Mouse (Mus musculus): Measurements from ENCODE around the gene Smim20. TPM values are rescaled to one million over a fixed set of nuclear protein-coding genes. Genes with fewer than 3 reads are reported as not detected.

Gene Smim20
- total and polyA plus RNA-seq, 3 experiments = 33.1 to 50.8 (median 36.0) TPM

DNA sequence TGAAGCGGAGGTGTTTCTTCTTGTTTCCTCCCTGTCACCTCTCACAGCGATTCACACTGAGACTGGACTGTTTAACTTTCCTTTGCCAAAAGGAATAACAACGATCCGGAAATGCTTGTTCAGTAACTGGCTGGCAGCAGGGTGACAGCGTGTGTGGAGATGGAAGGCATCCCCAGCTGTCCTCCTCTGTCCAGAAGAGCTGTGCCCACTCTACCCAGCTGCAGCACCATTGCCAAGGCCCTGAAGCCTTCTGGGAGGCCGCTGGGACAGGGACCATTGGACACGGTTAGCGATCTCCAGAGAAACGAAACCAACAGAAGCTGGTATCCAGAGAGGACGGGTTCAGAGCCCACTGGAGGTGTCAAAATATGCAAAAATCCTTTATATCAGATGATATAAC, 22.9 kb upstream of the Smim20 start:
- H3K4me1 ChIP-seq (ENCODE audit: insufficient read depth, low read depth, low read length) = no peaks in the 10 kb centered on the region
- DNase-seq (ENCODE audit: low spot score) = no peak
- no peaks in the 10 kb centered on the region for H3K9me3 ChIP-seq (replicated peaks)
- H3K4me3 ChIP-seq (ENCODE audit: low read depth, low read length) = no peak overlapping the region
- ATAC-seq (ENCODE audit: extremely low read depth, insufficient number of reproducible peaks, low FRiP score, poor library complexity, severe bottlenecking) = no peak
- H3K27me3 ChIP-seq (ENCODE audit: insufficient read depth, low read length) = peaks cover 6% of the 10 kb centered on the region; the same call in 1 of the 2 replicates
- TF ChIP-seq POLR2AphosphoS5 (IDR thresholded peaks at IDR 0.05; ENCODE audit: insufficient replicate concordance, low read depth, low read length) = no peak
- no peak for TF ChIP-seq CTCF (IDR thresholded peaks at IDR 0.05; ENCODE audit: low read depth, low read length)
- TF ChIP-seq GATA2 (IDR thresholded peaks at IDR 0.05; ENCODE audit: borderline replicate concordance, low read depth, low read length) = no peak
- no peak for TF ChIP-seq GATA1 (IDR thresholded peaks at IDR 0.05; ENCODE audit: borderline replicate concordance, low read length)
- no peak for TF ChIP-seq TAL1 (conservative IDR thresholded peaks at IDR 0.05; ENCODE audit: low read depth, low read length)
- H3K36me3 ChIP-seq (replicated peaks) = no peaks in the 10 kb centered on the region

DNA sequence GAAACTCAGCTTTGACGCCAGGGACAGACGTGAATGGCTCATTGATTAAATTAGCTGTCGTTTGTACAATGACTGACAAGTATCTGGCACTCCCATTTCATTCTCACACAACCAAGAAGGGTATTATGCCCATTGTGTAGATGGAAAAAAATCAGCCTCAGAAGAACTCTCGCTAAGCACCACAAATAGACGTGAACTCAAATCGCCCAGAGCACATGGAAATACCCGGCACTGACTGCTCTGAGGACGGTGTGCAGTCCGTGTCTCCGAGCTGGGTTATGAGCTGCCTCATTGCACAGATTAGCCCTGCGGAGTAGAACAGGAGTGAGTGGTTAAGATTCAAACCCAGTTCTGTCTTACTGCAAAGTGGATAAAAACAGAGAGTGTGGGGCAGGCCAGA, 18.4 kb upstream of the Smim20 start:
- Histone ChIP-seq H3K27me3 (ENCODE audit: insufficient read depth, low read length) (peaks cover 6% of the 10 kb centered on the region; the same call in 1 of the 2 replicates), H3K4me3 (ENCODE audit: low read depth, low read length) (no peak overlapping the region), H3K9me3 (replicated peaks) (no peaks in the 10 kb centered on the region), H3K4me1 (ENCODE audit: insufficient read depth, low read depth, low read length) (no peaks in the 10 kb centered on the region), H3K36me3 (replicated peaks) (no peaks in the 10 kb centered on the region)
- no peak for DNase-seq (ENCODE audit: low spot score)
- no peak for ATAC-seq (ENCODE audit: extremely low read depth, insufficient number of reproducible peaks, low FRiP score, poor library complexity, severe bottlenecking)
- TF ChIP-seq CTCF (IDR thresholded peaks at IDR 0.05; ENCODE audit: low read depth, low read length) (no peak), GATA1 (IDR thresholded peaks at IDR 0.05; ENCODE audit: borderline replicate concordance, low read length) (no peak), TAL1 (conservative IDR thresholded peaks at IDR 0.05; ENCODE audit: low read depth, low read length) (no peak), GATA2 (IDR thresholded peaks at IDR 0.05; ENCODE audit: borderline replicate concordance, low read depth, low read length) (no peak), POLR2AphosphoS5 (IDR thresholded peaks at IDR 0.05; ENCODE audit: insufficient replicate concordance, low read depth, low read length) (no peak)

DNA sequence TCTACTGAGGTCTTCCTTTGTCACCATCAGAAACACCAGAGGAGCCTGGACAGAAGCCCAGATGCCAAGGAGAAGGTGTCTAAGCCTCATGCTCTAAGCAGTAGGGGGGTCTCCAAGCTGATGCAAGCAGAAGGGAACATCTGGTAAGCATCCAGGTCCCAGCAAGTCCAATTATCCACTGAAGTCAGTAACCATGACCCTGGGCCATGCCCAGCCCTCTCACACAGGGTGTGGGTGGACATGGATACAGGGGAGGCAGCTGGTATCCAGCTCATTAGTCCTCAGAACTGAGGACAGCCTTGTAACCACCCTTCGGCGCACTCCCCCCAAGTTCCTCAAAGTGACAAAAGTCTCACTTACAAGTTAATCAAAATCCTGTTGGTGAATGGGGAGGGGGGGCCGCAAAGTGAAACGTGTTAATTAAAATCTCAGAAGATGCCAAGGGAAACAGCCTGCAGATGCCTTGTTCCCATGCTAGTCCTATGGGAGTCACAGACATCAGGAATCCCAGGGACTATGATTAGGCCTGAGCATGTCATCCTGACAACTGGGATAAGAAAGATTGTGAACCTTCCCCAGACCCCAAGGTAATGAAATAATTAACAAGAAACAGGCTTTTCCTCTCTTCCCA, 17.3 kb upstream of the Smim20 start:
- TF ChIP-seq TAL1 (conservative IDR thresholded peaks at IDR 0.05; ENCODE audit: low read depth, low read length) (no peak), POLR2AphosphoS5 (IDR thresholded peaks at IDR 0.05; ENCODE audit: insufficient replicate concordance, low read depth, low read length) (no peak), CTCF (IDR thresholded peaks at IDR 0.05; ENCODE audit: low read depth, low read length) (no peak), GATA2 (IDR thresholded peaks at IDR 0.05; ENCODE audit: borderline replicate concordance, low read depth, low read length) (no peak), GATA1 (IDR thresholded peaks at IDR 0.05; ENCODE audit: borderline replicate concordance, low read length) (no peak)
- Histone ChIP-seq H3K4me3 (ENCODE audit: low read depth, low read length) (no peak overlapping the region), H3K9me3 (replicated peaks) (no peaks in the 10 kb centered on the region), H3K4me1 (ENCODE audit: insufficient read depth, low read depth, low read length) (no peaks in the 10 kb centered on the region), H3K36me3 (replicated peaks) (no peaks in the 10 kb centered on the region), H3K27me3 (ENCODE audit: insufficient read depth, low read length) (peaks cover 5% of the 10 kb centered on the region; the same call in 1 of the 2 replicates)
- no peak for ATAC-seq (ENCODE audit: extremely low read depth, insufficient number of reproducible peaks, low FRiP score, poor library complexity, severe bottlenecking)
- DNase-seq (ENCODE audit: low spot score) = no peak

DNA sequence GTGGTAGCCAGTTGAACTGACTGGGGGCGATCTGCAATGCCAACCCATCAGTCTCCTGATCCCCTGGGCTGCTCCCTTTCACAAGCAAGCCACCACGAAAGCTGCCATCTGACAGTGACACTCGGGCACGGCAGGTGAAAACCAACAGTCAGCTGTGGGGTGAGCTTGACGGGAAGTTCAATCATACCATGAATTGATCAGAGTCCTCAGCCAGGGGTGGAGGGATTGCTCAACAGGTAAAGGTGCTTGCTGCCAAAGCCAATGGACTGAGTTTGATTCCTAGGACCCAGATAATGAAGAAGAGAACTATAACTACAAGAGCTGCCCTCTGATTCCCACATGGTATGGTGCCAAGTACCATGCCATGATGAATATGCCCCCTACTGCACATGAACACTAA, 12.7 kb upstream of the Smim20 start:
- H3K27me3 ChIP-seq (ENCODE audit: insufficient read depth, low read length) = peaks cover 6% of the 10 kb centered on the region
- ATAC-seq (ENCODE audit: extremely low read depth, insufficient number of reproducible peaks, low FRiP score, poor library complexity, severe bottlenecking) = no peak
- TF ChIP-seq GATA1 (IDR thresholded peaks at IDR 0.05; ENCODE audit: borderline replicate concordance, low read length) (no peak), CTCF (IDR thresholded peaks at IDR 0.05; ENCODE audit: low read depth, low read length) (no peak), GATA2 (IDR thresholded peaks at IDR 0.05; ENCODE audit: borderline replicate concordance, low read depth, low read length) (no peak), TAL1 (conservative IDR thresholded peaks at IDR 0.05; ENCODE audit: low read depth, low read length) (no peak), POLR2AphosphoS5 (IDR thresholded peaks at IDR 0.05; ENCODE audit: insufficient replicate concordance, low read depth, low read length) (no peak)
- no peak overlapping the region for H3K4me3 ChIP-seq (ENCODE audit: low read depth, low read length)
- no peaks in the 10 kb centered on the region for H3K4me1 ChIP-seq (ENCODE audit: insufficient read depth, low read depth, low read length)
- DNase-seq (ENCODE audit: low spot score) = no peak
- no peaks in the 10 kb centered on the region for H3K36me3 ChIP-seq (replicated peaks)
- H3K9me3 ChIP-seq (replicated peaks) = no peaks in the 10 kb centered on the region

DNA sequence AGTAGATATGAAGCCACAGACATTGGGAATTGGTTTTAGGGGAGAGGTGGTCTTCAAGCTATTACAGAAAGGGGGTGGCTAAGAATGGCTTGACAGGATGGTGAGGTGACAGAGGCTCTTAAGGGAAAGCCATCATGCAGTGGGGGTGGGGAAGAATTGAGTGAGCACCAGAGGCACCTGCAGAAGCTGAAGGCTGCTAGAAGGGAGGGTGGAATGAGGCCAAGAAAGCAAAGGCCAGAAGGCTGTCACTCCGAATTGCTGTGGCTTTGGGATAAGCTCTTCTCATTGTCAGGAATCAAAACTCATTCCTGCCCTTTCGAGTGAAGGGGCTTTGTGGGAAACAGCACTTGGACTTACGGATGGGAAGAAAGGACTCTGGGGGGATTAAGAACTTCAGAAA, 12.1 kb upstream of the Smim20 start:
- Histone ChIP-seq H3K27me3 (ENCODE audit: insufficient read depth, low read length) (peaks cover 6% of the 10 kb centered on the region), H3K4me3 (ENCODE audit: low read depth, low read length) (no peak overlapping the region), H3K9me3 (replicated peaks) (no peaks in the 10 kb centered on the region), H3K36me3 (replicated peaks) (no peaks in the 10 kb centered on the region), H3K4me1 (ENCODE audit: insufficient read depth, low read depth, low read length) (no peaks in the 10 kb centered on the region)
- no peak for TF ChIP-seq GATA1 (IDR thresholded peaks at IDR 0.05; ENCODE audit: borderline replicate concordance, low read length)
- no peak for TF ChIP-seq TAL1 (conservative IDR thresholded peaks at IDR 0.05; ENCODE audit: low read depth, low read length)
- no peak for TF ChIP-seq CTCF (IDR thresholded peaks at IDR 0.05; ENCODE audit: low read depth, low read length)
- no peak for TF ChIP-seq GATA2 (IDR thresholded peaks at IDR 0.05; ENCODE audit: borderline replicate concordance, low read depth, low read length)
- no peak for TF ChIP-seq POLR2AphosphoS5 (IDR thresholded peaks at IDR 0.05; ENCODE audit: insufficient replicate concordance, low read depth, low read length)
- ATAC-seq (ENCODE audit: extremely low read depth, insufficient number of reproducible peaks, low FRiP score, poor library complexity, severe bottlenecking) = no peak
- no peak for DNase-seq (ENCODE audit: low spot score)

DNA sequence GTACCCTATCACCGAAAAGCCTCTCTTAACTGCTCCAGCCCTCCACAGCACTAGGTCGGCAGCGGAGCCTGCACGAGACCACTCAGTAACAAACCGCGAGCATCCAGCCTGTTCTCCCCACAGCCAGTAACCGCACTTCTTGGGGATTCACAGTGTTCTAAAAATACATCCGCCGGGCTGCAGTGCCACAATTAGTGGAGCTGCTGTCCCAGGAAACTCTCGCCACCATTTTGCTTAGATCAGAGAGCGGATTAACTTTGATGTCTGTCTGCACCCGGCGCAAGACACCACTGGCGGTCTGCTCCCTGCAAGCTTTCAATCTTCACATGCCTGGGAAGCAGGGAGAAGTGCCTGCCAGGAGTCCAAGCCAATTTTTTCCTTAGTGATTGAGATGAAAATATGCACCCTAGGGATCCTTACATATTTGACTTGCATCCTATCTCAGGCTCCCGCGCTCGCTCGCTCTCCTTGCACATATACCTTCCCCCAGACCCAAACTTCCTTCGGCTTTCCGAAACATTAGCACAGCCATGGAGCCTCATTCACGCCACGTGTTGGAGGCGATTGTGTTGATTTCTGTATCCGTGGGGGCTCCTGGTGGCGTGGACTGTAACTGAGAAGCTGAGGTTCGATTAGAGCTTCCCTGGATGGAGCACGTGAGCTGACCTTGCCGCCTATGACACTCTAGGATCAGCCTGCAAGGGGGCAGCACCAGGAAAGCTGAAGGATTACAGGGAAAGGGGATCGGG, 8.7 kb upstream of the Smim20 start:
- TF ChIP-seq GATA2 (IDR thresholded peaks at IDR 0.05; ENCODE audit: borderline replicate concordance, low read depth, low read length) (no peak), CTCF (IDR thresholded peaks at IDR 0.05; ENCODE audit: low read depth, low read length) (no peak), TAL1 (conservative IDR thresholded peaks at IDR 0.05; ENCODE audit: low read depth, low read length) (no peak), POLR2AphosphoS5 (IDR thresholded peaks at IDR 0.05; ENCODE audit: insufficient replicate concordance, low read depth, low read length) (no peak), GATA1 (IDR thresholded peaks at IDR 0.05; ENCODE audit: borderline replicate concordance, low read length) (no peak)
- peaks cover 6% of the 10 kb centered on the region for H3K27me3 ChIP-seq (ENCODE audit: insufficient read depth, low read length)
- no peak overlapping the region for H3K4me3 ChIP-seq (ENCODE audit: low read depth, low read length)
- no peaks in the 10 kb centered on the region for H3K36me3 ChIP-seq (replicated peaks)
- no peak for DNase-seq (ENCODE audit: low spot score)
- ATAC-seq (ENCODE audit: extremely low read depth, insufficient number of reproducible peaks, low FRiP score, poor library complexity, severe bottlenecking) = no peak
- no peaks in the 10 kb centered on the region for H3K4me1 ChIP-seq (ENCODE audit: insufficient read depth, low read depth, low read length)
- no peaks in the 10 kb centered on the region for H3K9me3 ChIP-seq (replicated peaks)

Measured in G1E (cell line).